Mouse (Mus musculus): Measurements from ENCODE around the gene Zfp414.
"Not testable (repeated sequence)": the region's sequence is repeated elsewhere in the genome, so short reads cannot be mapped to it uniquely, and the experiment has no call there.

The Zfp414 gene

GRCm38 (mm10) chr17:33628621-33629486, at the start of gene Zfp414:
TSS of gene Zfp414 (plus strand) at chr17:33629090.
- DNase-seq (ENCODE audit: low spot score in 2 of 2), result peak; percentile 72 to 91

DNA sequence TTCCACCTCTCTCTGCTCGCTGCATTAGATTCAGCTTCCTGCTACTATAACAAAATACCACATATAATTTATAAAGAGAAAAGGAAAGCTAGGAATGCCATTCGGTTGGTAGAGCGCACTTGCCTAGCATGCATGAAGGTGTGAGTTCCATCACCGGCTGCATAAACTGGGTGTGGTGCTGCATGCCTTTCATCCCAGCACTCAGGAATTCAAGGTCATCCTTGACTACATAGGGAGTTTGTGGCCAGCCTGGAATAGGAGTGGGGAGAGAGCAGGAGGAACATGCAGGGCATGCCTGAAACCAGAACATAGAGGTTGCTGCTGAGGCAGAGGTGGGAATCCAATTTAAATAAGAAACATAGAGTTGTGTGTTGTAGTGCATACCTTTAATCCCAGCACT, 44.8 kb upstream of the Zfp414 start:
- no peak for DNase-seq (ENCODE audit: low spot score in 2 of 2)

GRCm38 (mm10) chr17:33586011-33586410, 42.9 kb upstream of the Zfp414 start:
- DNase-seq (ENCODE audit: low spot score in 2 of 2), result no peak

DNA sequence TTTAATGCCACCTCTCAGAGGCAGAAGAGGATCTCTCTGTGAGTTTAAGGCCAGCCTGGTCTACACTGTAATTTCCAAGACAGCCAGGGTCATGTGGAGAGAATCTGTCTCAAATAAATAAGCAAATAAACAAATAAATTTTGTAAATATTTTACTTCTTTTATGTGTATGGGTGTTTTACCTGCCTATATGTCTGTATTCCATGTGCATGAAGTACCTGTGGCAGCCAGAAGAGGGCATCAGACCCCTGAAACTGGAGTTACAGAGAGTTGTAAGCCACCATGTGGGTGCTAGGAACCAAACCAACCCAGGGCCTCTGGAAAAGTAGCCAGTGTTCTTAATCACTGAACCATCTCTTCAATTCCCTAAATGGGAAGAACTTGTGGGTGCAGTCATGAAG, 31.6 kb upstream of the Zfp414 start:
- DNase-seq (ENCODE audit: low spot score in 2 of 2), result no peak

DNA sequence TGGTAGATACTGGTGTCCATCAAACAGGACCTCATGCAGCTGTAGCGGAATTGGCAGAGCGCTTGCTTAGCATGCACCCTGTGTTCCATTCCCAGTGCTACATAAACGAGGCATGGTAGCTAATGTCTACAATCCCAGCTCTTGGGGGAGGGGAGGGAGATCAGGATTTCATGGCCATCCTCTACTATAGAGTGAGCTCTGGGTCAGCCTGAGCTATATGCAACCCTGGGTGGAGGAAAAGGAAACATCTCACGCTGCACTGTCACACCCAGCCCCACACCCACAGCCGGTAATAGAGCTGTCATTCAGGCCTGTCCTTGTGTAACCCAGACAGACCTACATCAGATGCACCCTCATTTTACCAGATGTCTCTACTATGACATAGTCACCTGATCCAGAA, 30.4 kb upstream of the Zfp414 start:
- DNase-seq (ENCODE audit: low spot score in 2 of 2), result no peak

- DNase-seq (ENCODE audit: low spot score in 2 of 2), result no peak
These were observed 28.9 kb upstream of the Zfp414 start for GRCm38 (mm10) chr17:33599836-33600475.

DNA sequence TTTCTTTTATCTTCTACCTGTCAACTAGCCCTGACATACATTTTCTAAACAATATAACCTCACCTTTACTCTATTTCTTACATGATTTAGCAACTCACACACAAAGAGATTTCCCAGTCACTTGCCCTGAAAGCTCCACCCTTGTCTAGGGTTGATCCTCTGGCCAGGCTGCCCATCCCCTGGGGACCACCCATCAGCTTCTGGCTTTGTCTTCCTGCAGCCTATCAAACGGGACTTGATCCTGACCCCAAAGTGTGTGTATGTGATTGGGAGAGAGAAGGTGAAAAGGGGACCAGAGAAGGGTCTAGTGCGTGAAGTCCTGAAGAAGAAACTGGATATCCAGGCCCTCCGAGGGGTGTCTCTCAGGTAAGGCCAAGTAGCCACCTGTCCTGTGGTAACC, 28.1 kb upstream of the Zfp414 start:
- DNase-seq (ENCODE audit: low spot score in 2 of 2), result no peak

- no peak for DNase-seq (ENCODE audit: low spot score in 2 of 2)
These were observed 26.9 kb upstream of the Zfp414 start for GRCm38 (mm10) chr17:33601947-33602346.

DNA sequence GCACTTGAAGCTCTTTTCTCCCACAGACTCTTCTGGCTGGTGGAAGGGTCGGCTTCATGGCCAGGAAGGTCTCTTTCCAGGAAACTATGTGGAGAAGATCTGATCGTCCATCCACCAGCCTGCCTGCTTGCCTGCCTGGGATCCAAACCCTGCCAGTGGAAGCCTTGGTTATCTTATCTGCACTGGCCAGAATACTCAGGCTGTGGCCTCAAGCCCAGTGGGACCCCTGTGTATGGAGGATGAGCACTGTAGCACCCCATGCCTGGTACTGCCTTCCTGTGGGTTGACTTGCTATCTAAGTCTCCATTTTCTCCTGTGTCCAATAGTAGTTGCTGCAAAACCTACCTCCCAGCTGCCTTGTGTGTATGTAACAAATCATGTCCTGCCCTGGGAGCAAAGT, 21.6 kb upstream of the Zfp414 start:
- DNase-seq (ENCODE audit: low spot score in 2 of 2), result no peak

DNA sequence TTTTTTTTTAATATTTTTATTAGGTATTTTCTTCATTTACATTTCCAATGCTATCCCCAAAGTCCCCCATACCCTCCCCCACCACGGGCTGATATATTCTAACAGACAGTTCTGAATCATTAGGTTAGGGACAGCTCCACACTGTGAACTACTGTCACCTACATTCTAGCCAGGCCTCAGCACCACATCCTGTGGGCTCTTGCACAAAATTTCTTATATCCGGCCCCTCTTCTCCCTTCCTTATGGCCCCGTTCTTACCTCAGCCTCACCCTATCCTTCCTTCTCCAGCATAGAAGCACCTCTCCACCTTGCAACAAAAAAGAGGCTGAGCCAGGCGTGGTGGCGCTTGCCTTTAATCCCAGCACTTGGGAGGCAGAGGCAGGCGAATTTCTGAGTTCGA, 18.3 kb upstream of the Zfp414 start:
- no peak for DNase-seq (ENCODE audit: low spot score in 2 of 2)

GRCm38 (mm10) chr17:33613726-33614125, 15.2 kb upstream of the Zfp414 start:
- not testable (repeated sequence) for DNase-seq (ENCODE audit: low spot score in 2 of 2)

- DNase-seq (ENCODE audit: low spot score in 2 of 2), result no peak
These were observed 1.6 kb upstream of the Zfp414 start for GRCm38 (mm10) chr17:33627281-33627680.

- no peak for DNase-seq (ENCODE audit: low spot score in 2 of 2)
These were observed 716 bp downstream of the Zfp414 start for GRCm38 (mm10) chr17:33629487-33630125.

DNA sequence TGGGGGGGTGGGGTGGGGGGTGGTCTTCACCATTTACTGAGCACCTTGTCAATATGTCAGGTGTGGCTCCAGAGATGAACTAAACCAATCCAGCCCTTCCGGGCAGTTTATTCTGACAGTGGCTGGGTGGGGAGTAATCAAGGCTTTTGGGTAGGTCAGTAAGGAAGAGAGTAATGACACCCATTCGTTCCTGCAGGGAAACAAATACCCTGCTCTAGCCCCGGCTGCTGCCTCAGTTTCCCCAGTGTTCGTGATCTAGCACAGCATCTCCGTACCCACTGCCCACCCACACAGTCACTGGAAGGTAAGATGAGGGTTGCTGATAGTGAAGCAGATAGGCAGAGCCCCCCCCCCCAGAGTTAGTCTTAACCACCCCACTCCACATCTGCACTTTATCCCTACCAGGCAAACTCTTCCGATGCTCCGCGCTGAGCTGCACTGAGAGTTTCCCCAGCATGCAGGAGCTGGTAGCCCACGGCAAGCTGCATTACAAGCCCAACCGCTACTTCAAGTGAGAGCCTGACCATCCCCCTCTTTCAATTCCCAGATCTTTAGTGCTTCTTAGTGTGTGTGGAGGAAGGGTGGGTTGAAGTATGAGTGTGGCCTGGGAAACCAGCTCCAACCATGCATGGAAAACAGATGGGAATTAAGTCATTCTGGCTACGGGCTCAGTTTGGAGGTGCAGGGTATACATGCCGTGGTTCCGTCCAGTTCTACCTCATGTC, 1.4 kb downstream of the Zfp414 start:
- DNase-seq (ENCODE audit: low spot score in 2 of 2), result no peak

- no peak for DNase-seq (ENCODE audit: low spot score in 2 of 2)
These were observed 2.3 kb downstream of the Zfp414 start for GRCm38 (mm10) chr17:33631236-33631635.

GRCm38 (mm10) chr17:33631796-33632195, 2.9 kb downstream of the Zfp414 start:
- DNase-seq (ENCODE audit: low spot score in 2 of 2), result no peak

GRCm38 (mm10) chr17:33637038-33637437, 8.1 kb downstream of the Zfp414 start:
- DNase-seq (ENCODE audit: low spot score in 2 of 2), result peak in 1 of 2 experiments; percentile 70

DNA sequence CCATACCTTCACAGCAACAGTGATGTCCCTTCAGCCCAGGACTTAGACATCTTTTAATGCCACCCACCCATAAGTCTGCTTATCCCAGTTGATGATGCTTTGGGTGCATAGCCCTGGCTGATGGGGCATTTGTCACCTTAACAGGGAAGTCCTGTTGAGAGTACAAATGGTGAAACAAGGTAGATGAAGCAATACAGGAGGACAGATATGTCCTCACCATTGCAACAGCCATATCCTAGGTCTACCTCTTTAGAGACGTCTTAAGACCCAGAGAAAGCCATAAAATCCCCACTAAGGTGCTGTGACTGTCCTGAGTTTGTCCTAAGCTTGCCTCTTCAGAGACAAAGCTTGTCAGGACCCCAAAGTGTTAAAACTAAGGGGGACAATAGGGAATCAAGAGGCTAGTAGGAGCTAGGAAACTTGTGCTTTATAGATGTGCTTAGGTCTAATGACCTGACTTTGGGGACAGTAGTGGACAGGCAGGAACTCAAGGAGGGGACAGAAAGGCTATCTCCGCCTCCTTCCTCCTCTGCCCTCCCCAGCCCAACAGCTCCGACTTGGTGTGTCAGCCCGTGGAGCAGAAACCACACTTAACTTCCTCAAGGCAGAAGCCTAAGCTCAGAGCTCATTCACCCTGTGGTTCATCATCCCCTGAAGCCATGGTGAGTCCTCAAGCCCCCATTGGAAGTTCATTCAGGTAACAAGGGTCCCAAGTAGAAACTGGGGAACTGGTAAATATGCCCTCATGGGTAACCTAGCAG, 8.8 kb downstream of the Zfp414 start, which contains the start of gene Pram1:
Pram1 (plus strand) TSS at position 541 of the 761 bp plus-strand sequence.
- DNase-seq (ENCODE audit: low spot score in 2 of 2), result no peak

GRCm38 (mm10) chr17:33639743-33640142, 10.9 kb downstream of the Zfp414 start:
- DNase-seq (ENCODE audit: low spot score in 2 of 2), result no peak

DNA sequence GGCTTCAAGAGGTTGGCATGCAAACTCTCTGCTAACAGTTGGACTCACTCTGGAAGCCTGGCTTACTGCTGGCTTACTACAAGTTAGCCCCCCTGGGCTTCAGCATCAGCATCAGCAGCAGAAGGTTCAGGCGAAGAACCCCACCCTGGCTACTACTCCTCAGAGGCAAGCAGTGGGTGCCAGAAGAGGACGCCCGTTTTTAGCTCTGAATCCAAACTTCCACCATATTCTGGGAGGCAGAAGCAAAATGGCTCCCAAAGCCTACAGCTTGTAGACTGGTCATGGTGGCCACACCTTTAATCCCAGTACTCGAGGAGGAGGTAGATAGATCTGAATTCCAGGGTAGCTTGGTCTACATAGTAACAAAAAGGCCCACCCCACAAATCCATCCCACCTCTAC, 15.2 kb downstream of the Zfp414 start:
- no peak for DNase-seq (ENCODE audit: low spot score in 2 of 2)

GRCm38 (mm10) chr17:33645073-33645472, 16.2 kb downstream of the Zfp414 start:
- DNase-seq (ENCODE audit: low spot score in 2 of 2), result no peak

Data from left cerebral cortex, adult 9 months (tissue).